Mouse (Mus musculus) forebrain, embryonic 11.5 days (tissue): Measurements from ENCODE around the gene Scd3. TPM values are rescaled to one million over a fixed set of nuclear protein-coding genes. Genes with fewer than 3 reads are reported as not detected.

Source experiments
- ATAC-seq: fragments of 200-750 bp; cut with Nextera tagmentation; replicated peaks from 2 replicates; pipeline ENCODE4 v1.8.0; 2017; ENCODE audit warnings: moderate TSS enrichment; ENCODE audit not compliant: low FRiP score
- DNase-seq: peaks from one replicate; pipeline ENCODE4 v3.0.0-alpha.2; 2017; ENCODE audit warnings: low spot score
- H3K27ac ChIP-seq: fragments of 300-500 bp; sonication (generic); 2 replicates; pipeline ENCODE4 v1.5.1; 2014; ENCODE audit warnings: low read depth, low read length
- H3K27me3 ChIP-seq: fragments of 300-500 bp; sonication (generic); 2 replicates; pipeline ENCODE4 v1.6.1; 2014; ENCODE audit warnings: mild to moderate bottlenecking, low read length, mixed read lengths; ENCODE audit not compliant: control insufficient read depth, insufficient read depth
- H3K36me3 ChIP-seq: fragments of 300-500 bp; sonication (generic); 2 replicates; pipeline ENCODE4 v1.6.1; 2014; ENCODE audit warnings: mild to moderate bottlenecking, low read length, moderate library complexity, mixed read lengths; ENCODE audit not compliant: control insufficient read depth, insufficient read depth
- H3K4me1 ChIP-seq: fragments of 300-500 bp; sonication (generic); replicated peaks from 2 replicates; pipeline ENCODE4 v1.6.1; 2014; ENCODE audit warnings: low read length, mixed read lengths; ENCODE audit not compliant: control insufficient read depth, insufficient read depth
- H3K4me2 ChIP-seq: fragments of 300-500 bp; sonication (generic); 2 replicates; pipeline ENCODE4 v1.6.1; 2014; ENCODE audit warnings: low read depth, mild to moderate bottlenecking, low read length, moderate library complexity, mixed read lengths; ENCODE audit not compliant: severe bottlenecking
- H3K4me3 ChIP-seq: fragments of 300-500 bp; sonication (generic); 2 replicates; pipeline ENCODE4 v1.5.1; 2014; ENCODE audit warnings: low read depth, low read length
- H3K9ac ChIP-seq: fragments of 300-500 bp; sonication (generic); 2 replicates; pipeline ENCODE4 v1.6.1; 2014; ENCODE audit warnings: low read length
- H3K9me3 ChIP-seq: fragments of 300-500 bp; sonication (generic); 2 replicates; pipeline ENCODE4 v1.6.1; 2016; ENCODE audit warnings: low read length, mixed read lengths; ENCODE audit not compliant: control insufficient read depth
- WGBS: fragments of 180-500 bp; shearing (Covaris S2); extraction: QIAGEN DNeasy Blood & Tissue Kit; methylation state at CpG from one replicate; pipeline ENCODE4 v1.1.7; 2014; 5-methylcytosine and 5-hydroxymethylcytosine counted together
- polyA plus RNA-seq: library from polyadenylated mRNA; unstranded; fragments of >200 nt; fragmentation: Nextera tagmentation; extraction: Ambion mirVana; gene quantifications from 2 replicates; pipeline ENCODE4 v1.2.1, GENCODE M21; 2014

Gene Scd3
- polyA plus RNA-seq, 1 experiment from 2014 or later, result 0.49 TPM

GRCm38 (mm10) chr19:44189056-44189455, 14.0 kb upstream of the Scd3 start:
- Histone ChIP-seq H3K4me1 (no peaks in the 10 kb centered on the region; the same call in 1 of the 2 replicates), H3K27ac (no peak overlapping the region), H3K9me3 (no peaks in the 10 kb centered on the region), H3K4me2 (no peak overlapping the region), H3K9ac (no peak overlapping the region), H3K4me3 (no peak overlapping the region), H3K27me3 (no peaks in the 10 kb centered on the region), H3K36me3 (no peaks in the 10 kb centered on the region)
- ATAC-seq (no peak), DNase-seq (no peak)
- WGBS, result 93% methylated on average over 4 of the region's 4 CpGs

- Histone ChIP-seq H3K4me3 (no peak within 1 kb of the TSS), H3K27ac (no peak within 1 kb of the TSS), H3K9me3 (no peaks in the 10 kb centered on the region), H3K4me2 (no peak within 1 kb of the TSS), H3K9ac (no peak within 1 kb of the TSS), H3K36me3 (no peaks in the 10 kb centered on the region), H3K4me1 (no peaks in the 10 kb centered on the region; the same call in 1 of the 2 replicates), H3K27me3 (no peaks in the 10 kb centered on the region)
- no peak for ATAC-seq
- 56% methylated on average over 3 of the region's 3 CpGs for WGBS
- DNase-seq, result no peak
Measured at GRCm38 (mm10) chr19:44192342-44192741, 10.7 kb upstream of the Scd3 start, which contains the start of gene Pkd2l1. Pkd2l1 (minus strand) TSS chr19:44192442.

- H3K36me3 ChIP-seq, result no peaks in the 10 kb centered on the region
- WGBS, result 92% methylated on average over 7 of the region's 7 CpGs
- no peaks in the 10 kb centered on the region for H3K9me3 ChIP-seq
- H3K9ac ChIP-seq, result no peak overlapping the region
- H3K27ac ChIP-seq, result no peak overlapping the region
- no peaks in the 10 kb centered on the region for H3K27me3 ChIP-seq
- DNase-seq, result no peak
- no peak for ATAC-seq
- H3K4me1 ChIP-seq, result no peaks in the 10 kb centered on the region; the same call in 1 of the 2 replicates
- H3K4me3 ChIP-seq, result no peak overlapping the region
- no peak overlapping the region for H3K4me2 ChIP-seq
Measured at GRCm38 (mm10) chr19:44193906-44194305, 9.2 kb upstream of the Scd3 start.

GRCm38 (mm10) chr19:44195138-44195537, 7.9 kb upstream of the Scd3 start:
- 0 out of 2 replicates have a peak, but pooled peaks have one; percentile 44 for ATAC-seq
- Histone ChIP-seq H3K4me1 (no peaks in the 10 kb centered on the region; the same call in 1 of the 2 replicates), H3K36me3 (no peaks in the 10 kb centered on the region), H3K27me3 (no peaks in the 10 kb centered on the region), H3K4me2 (no peak overlapping the region), H3K9me3 (no peaks in the 10 kb centered on the region), H3K27ac (no peak overlapping the region), H3K9ac (no peak overlapping the region), H3K4me3 (no peak overlapping the region)
- 14% methylated on average over 7 of the region's 7 CpGs for WGBS
- DNase-seq, result peak; percentile 85

GRCm38 (mm10) chr19:44197053-44197852, 5.8 kb upstream of the Scd3 start:
- no peak overlapping the region for H3K4me3 ChIP-seq
- no peak for ATAC-seq
- WGBS, result 90% methylated on average over 10 of the region's 10 CpGs
- DNase-seq, result no peak
- H3K4me1 ChIP-seq, result no peaks in the 10 kb centered on the region
- no peak overlapping the region for H3K4me2 ChIP-seq
- H3K9me3 ChIP-seq, result no peaks in the 10 kb centered on the region
- H3K9ac ChIP-seq, result no peak overlapping the region
- no peaks in the 10 kb centered on the region for H3K36me3 ChIP-seq
- H3K27me3 ChIP-seq, result no peaks in the 10 kb centered on the region
- no peak overlapping the region for H3K27ac ChIP-seq

GRCm38 (mm10) chr19:44198494-44198893, 4.6 kb upstream of the Scd3 start:
- no peaks in the 10 kb centered on the region for H3K27me3 ChIP-seq
- no peak for ATAC-seq
- H3K27ac ChIP-seq, result no peak overlapping the region
- no peak for DNase-seq
- no peak overlapping the region for H3K9ac ChIP-seq
- no peak overlapping the region for H3K4me2 ChIP-seq
- H3K36me3 ChIP-seq, result no peaks in the 10 kb centered on the region
- H3K9me3 ChIP-seq, result no peaks in the 10 kb centered on the region
- H3K4me3 ChIP-seq, result no peak overlapping the region
- 90% methylated on average over 6 of the region's 6 CpGs for WGBS
- H3K4me1 ChIP-seq, result no peaks in the 10 kb centered on the region

GRCm38 (mm10) chr19:44198964-44199363, 4.1 kb upstream of the Scd3 start:
- Histone ChIP-seq H3K9me3 (no peaks in the 10 kb centered on the region), H3K9ac (no peak overlapping the region), H3K36me3 (no peaks in the 10 kb centered on the region), H3K4me3 (no peak overlapping the region), H3K27me3 (no peaks in the 10 kb centered on the region), H3K27ac (no peak overlapping the region), H3K4me1 (no peaks in the 10 kb centered on the region), H3K4me2 (no peak overlapping the region)
- ATAC-seq (no peak), DNase-seq (no peak)
- WGBS, result 69% methylated on average over 2 of the region's 2 CpGs

- DNase-seq (no peak), ATAC-seq (no peak)
- Histone ChIP-seq H3K4me3 (no peak overlapping the region), H3K36me3 (no peaks in the 10 kb centered on the region), H3K27ac (no peak overlapping the region), H3K27me3 (no peaks in the 10 kb centered on the region), H3K9me3 (no peaks in the 10 kb centered on the region), H3K4me2 (no peak overlapping the region), H3K4me1 (no peaks in the 10 kb centered on the region), H3K9ac (no peak overlapping the region)
- WGBS, result 73% methylated on average over 2 of the region's 2 CpGs
Measured at GRCm38 (mm10) chr19:44207079-44207478, 4.0 kb downstream of the Scd3 start.

- Histone ChIP-seq H3K27ac (no peak overlapping the region), H3K9me3 (no peaks in the 10 kb centered on the region), H3K4me3 (no peak overlapping the region), H3K27me3 (no peaks in the 10 kb centered on the region), H3K36me3 (no peaks in the 10 kb centered on the region), H3K4me2 (no peak overlapping the region), H3K4me1 (no peaks in the 10 kb centered on the region), H3K9ac (no peak overlapping the region)
- ATAC-seq, result no peak
- WGBS, result 80% methylated on average over 12 of the region's 12 CpGs
- DNase-seq, result no peak
Measured at GRCm38 (mm10) chr19:44215255-44215654, 12.2 kb downstream of the Scd3 start.
